Comparison of ENCODE assay signal across 23 mouse cellular contexts in genomic region chr15:99151324-99151723, GRCm38 (mm10). TPM values are rescaled to one million over a fixed set of nuclear protein-coding genes. Genes with fewer than 3 reads are reported as not detected.
"Had no signal": no experiment of that assay in that cellular context is flagged by ENCODE, and none has a peak within 500 bp of the region (broad histone marks: within the 10 kb centered on the region; RNA-seq: fewer than 3 reads in every experiment).

No protein-coding gene starts in this region.

- H3K27ac ChIP-seq: kidney, postnatal 0 days; layer of hippocampus, adult 2 months; liver, embryonic 13.5 days; midbrain, embryonic 12.5 days; neural tube, embryonic 13.5 days; stomach, embryonic 15.5 days had no signal

- H3K4me3 ChIP-seq: layer of hippocampus, adult 2 months; liver, embryonic 13.5 days; midbrain, embryonic 12.5 days; myocyte; neural tube, embryonic 13.5 days; stomach, embryonic 15.5 days had no signal

- ATAC-seq: intestine, postnatal 0 days; midbrain, embryonic 16.5 days had no signal

- H3K4me2 ChIP-seq: liver, embryonic 13.5 days; midbrain, embryonic 12.5 days; neural tube, embryonic 13.5 days; stomach, embryonic 15.5 days had no signal

- DNase-seq: kidney, adult 2 months; kidney, postnatal 25 days; layer of hippocampus, adult 9-11 months; liver, embryonic 13.5 days; lung, postnatal 10 days; lung, postnatal 36 days; retina, postnatal 1 day; right cerebral cortex, postnatal 25 days; spleen, adult 18-20 months; thymus, postnatal 36 days had no signal

- H3K27me3 ChIP-seq: liver, embryonic 13.5 days; midbrain, embryonic 12.5 days; neural tube, embryonic 13.5 days; stomach, embryonic 15.5 days had no signal

- H3K4me1 ChIP-seq: midbrain, embryonic 12.5 days; neural tube, embryonic 13.5 days; stomach, embryonic 15.5 days had no signal

- H3K9me3 ChIP-seq: liver, embryonic 13.5 days; midbrain, embryonic 12.5 days; neural tube, embryonic 13.5 days; stomach, embryonic 15.5 days had no signal

- H3K9ac ChIP-seq: liver, embryonic 13.5 days; midbrain, embryonic 12.5 days; neural tube, embryonic 13.5 days; stomach, embryonic 15.5 days had no signal

RNA-seq across cellular contexts. Expression of gene Spats2, which starts 25.6 kb away (rescaled TPM):
- total RNA-seq: monocyte, adult 5-6 weeks; neutrophil, adult 5-6 weeks had no signal

RNA-seq across cellular contexts. Expression of gene Dnajc22, which starts 58.4 kb away (rescaled TPM):
- total RNA-seq: left cerebral cortex, adult 18-20 months; megakaryocyte progenitor cell, adult 5-6 weeks; megakaryocyte-erythroid progenitor cell, adult 5-6 weeks; monocyte, adult 5-6 weeks; neutrophil, adult 5-6 weeks had no signal
